Mouse (Mus musculus): ENCODE results near the gene Cd82. TPM values are rescaled to one million over a fixed set of nuclear protein-coding genes. Genes with fewer than 3 reads are reported as not detected.

Gene Cd82
- total RNA-seq (2014; rRNA removed) (12.4 and 14.2 TPM in 2 replicates), polyA plus RNA-seq (2015; fragmentation: Nextera tagmentation; extraction: Ambion mirVana) (21.8 and 25.1 TPM in 2 replicates)

DNA sequence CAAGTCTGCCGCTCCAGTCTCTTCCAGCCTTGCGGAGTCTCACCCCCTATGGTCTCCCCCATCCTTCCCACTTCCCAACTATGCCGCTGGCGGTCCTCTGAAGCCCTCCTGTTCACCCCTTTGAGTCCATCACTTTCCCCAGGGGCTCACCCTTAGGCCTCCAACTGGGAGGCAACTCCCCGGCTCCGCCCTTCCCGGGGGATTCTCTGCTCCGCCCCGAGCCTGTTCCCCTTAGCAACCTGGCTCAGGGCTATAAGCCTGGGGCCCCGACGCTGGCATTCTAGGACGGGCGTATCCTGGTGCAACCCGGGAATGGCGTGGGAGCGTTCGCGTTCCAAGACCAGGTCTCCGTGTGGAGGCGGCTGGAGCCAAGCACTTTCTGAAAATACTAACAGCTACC, at the start of gene Cd82:
TSS of gene Cd82 (minus strand) at position 381 of the 400 bp plus-strand sequence.
- peak within 1 kb of the TSS; percentile 38 for H3K4me3 ChIP-seq (ENCODE audit: low read length)
- peak within 1 kb of the TSS; percentile 35 for H3K9ac ChIP-seq (replicated peaks; ENCODE audit: low read length)
- no peaks in the 10 kb centered on the region for H3K36me3 ChIP-seq (ENCODE audit: insufficient read depth, low read length)
- TF ChIP-seq CTCF (IDR thresholded peaks at IDR 0.05; ENCODE audit: low read depth) = no peak
- peak; percentile 61 for DNase-seq (ENCODE audit: low spot score)
- WGBS = 2% methylated on average over 20 of the region's 20 CpGs
- peak; percentile 72 for ATAC-seq
- H3K4me1 ChIP-seq (ENCODE audit: insufficient read depth, low read length) = peaks cover 14% of the 10 kb centered on the region; the same call in 1 of the 2 replicates
- peak within 1 kb of the TSS; percentile 73 for H3K4me2 ChIP-seq (ENCODE audit: low read depth, low read length)
- H3K27ac ChIP-seq = 0 out of 2 replicates have a peak within 1 kb of the TSS, but pooled peaks have one; percentile 26
- H3K9me3 ChIP-seq (ENCODE audit: low read length) = no peaks in the 10 kb centered on the region
- H3K27me3 ChIP-seq (ENCODE audit: insufficient read depth, low read length) = peaks cover 10% of the 10 kb centered on the region; the same call in 1 of the 2 replicates

DNA sequence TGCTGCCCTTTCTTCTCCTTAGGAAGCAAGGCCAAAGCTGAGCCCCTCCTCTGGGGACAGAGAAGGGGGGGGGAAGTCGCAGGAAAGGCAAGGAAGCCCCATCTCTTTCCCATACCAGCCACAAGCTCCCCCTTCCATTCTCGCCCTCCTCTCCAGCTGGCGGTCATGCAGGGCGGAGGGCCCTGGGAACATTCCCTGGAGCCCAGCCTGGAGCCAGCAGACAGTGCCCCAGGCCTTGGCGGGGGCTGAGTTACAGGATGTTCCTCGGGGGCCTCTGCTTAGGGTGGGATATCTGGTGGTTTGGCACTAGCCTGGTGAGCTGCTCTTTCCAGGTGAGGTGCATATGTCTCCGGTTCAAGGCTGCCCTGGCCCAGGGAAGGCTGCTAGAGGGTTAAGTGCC, 49.2 kb upstream of the Cd82 start:
- Histone ChIP-seq H3K9me3 (ENCODE audit: low read length) (no peaks in the 10 kb centered on the region), H3K27me3 (ENCODE audit: insufficient read depth, low read length) (no peaks in the 10 kb centered on the region), H3K4me1 (ENCODE audit: insufficient read depth, low read length) (peaks cover 8% of the 10 kb centered on the region), H3K4me3 (ENCODE audit: low read length) (no peak overlapping the region), H3K36me3 (ENCODE audit: insufficient read depth, low read length) (no peaks in the 10 kb centered on the region), H3K9ac (replicated peaks; ENCODE audit: low read length) (no peak overlapping the region), H3K4me2 (ENCODE audit: low read depth, low read length) (no peak overlapping the region), H3K27ac (no peak overlapping the region)
- WGBS = 49% methylated on average over 7 of the region's 7 CpGs
- ATAC-seq = peak; percentile 49; the same call in 1 of the 2 replicates
- no peak for DNase-seq (ENCODE audit: low spot score)
- no peak for TF ChIP-seq CTCF (IDR thresholded peaks at IDR 0.05; ENCODE audit: low read depth)

DNA sequence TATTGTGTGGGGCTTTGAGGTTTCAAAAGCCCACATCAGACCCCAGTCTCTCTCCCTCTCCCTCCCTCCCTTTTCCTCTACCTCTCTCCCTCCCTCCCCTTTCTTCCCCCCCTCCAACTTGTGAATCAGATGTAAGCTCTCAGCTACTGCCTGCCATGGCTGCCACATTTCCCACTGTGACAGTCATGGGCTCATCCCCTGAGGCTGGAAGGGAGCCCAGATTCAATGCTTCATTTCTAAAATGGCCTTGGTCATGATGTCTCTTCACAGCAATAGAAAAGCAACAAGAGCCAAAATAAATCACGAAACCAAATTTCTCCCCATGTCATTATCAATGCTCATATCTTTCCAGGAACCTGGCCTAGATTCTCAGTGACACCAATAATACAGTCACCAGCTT, 47.9 kb upstream of the Cd82 start:
- 63% methylated on average over 1 of the region's 1 CpGs for WGBS

DNA sequence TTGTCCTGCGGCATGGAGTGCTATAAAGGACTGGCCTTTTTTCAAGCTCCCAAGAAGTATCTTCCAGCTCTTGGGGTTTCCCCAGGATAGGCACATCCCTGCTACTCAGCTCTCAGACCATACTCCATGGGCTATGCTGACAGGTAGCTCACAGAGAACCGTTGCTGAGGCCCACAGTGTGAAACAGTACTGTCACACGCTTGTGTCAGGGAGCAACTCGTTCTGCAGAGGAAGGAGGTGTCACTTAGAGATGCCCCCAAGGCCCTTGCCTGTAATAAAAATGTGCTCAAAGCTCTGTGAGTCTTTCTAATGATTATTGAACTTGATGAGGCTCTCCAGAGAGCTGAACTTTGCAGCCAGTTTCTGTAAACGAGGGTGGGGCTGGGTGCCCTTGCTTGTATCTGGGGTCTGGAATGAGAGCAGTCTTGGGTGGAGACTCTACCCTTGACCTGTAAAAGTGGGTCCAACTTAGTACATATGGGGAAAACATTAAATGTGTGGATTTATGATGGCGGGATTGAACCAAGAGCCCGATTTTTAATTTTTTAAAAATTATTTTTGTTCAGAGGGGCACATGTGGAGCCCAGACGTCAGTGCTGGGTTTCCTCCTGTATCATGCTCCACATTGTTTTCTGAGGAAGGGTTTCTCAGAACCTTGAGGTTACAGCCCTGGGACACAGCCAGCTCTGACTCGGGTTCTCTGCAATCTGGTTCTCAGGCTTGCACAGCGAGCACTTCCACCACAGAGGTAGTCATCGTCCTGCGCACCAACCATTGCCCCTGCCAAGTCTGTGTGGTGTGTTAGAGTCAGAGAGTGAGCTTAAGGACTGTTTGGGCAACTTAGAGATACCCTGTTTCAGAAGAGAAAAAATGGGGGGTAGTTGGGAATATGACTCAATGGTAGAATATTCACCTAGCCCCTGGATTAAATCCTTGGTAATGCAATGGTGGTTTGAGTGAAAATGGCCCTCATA, 47.1 kb upstream of the Cd82 start:
- no peak for TF ChIP-seq CTCF (IDR thresholded peaks at IDR 0.05; ENCODE audit: low read depth)
- no peak for ATAC-seq
- no peak overlapping the region for H3K9ac ChIP-seq (replicated peaks; ENCODE audit: low read length)

More for the DNA sequence above, 47.9 kb upstream of the Cd82 start:
- Histone ChIP-seq H3K27me3 (ENCODE audit: insufficient read depth, low read length) (no peaks in the 10 kb centered on the region), H3K4me2 (ENCODE audit: low read depth, low read length) (no peak overlapping the region), H3K36me3 (ENCODE audit: insufficient read depth, low read length) (no peaks in the 10 kb centered on the region), H3K9ac (replicated peaks; ENCODE audit: low read length) (no peak overlapping the region), H3K4me3 (ENCODE audit: low read length) (no peak overlapping the region), H3K27ac (no peak overlapping the region), H3K9me3 (ENCODE audit: low read length) (no peaks in the 10 kb centered on the region), H3K4me1 (ENCODE audit: insufficient read depth, low read length) (peaks cover 8% of the 10 kb centered on the region)
- ATAC-seq = no peak
- no peak for DNase-seq (ENCODE audit: low spot score)
- no peak for TF ChIP-seq CTCF (IDR thresholded peaks at IDR 0.05; ENCODE audit: low read depth)

DNA sequence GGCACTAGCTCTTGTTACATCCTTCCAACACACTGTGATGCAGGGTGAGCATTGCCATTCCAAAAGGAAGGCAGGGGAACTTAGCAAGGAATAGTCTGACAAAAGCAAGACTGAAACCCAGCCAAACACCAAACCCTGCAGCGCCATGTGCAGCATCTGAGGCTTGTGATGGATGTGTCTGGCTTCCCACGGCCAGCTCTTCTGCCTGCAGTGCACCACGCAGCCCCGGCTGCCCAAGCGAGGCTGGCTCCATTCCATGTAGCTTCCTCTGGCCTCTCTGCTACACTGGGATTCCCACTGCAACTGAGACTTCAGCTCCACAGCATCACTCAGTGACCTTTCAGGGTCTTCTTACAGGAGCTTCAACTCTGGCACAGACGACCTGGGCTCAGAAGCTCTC, 42.2 kb upstream of the Cd82 start:
- no peaks in the 10 kb centered on the region for H3K4me1 ChIP-seq (ENCODE audit: insufficient read depth, low read length)
- ATAC-seq (0 out of 2 replicates have a peak, but pooled peaks have one; percentile 51), DNase-seq (ENCODE audit: low spot score) (peak; percentile 60)
- 30% methylated on average over 6 of the region's 6 CpGs for WGBS
- H3K4me2 ChIP-seq (ENCODE audit: low read depth, low read length) = no peak overlapping the region
- no peaks in the 10 kb centered on the region for H3K27me3 ChIP-seq (ENCODE audit: insufficient read depth, low read length)
- no peak for TF ChIP-seq CTCF (IDR thresholded peaks at IDR 0.05; ENCODE audit: low read depth)
- no peak overlapping the region for H3K9ac ChIP-seq (replicated peaks; ENCODE audit: low read length)
- no peak overlapping the region for H3K4me3 ChIP-seq (ENCODE audit: low read length)
- no peaks in the 10 kb centered on the region for H3K36me3 ChIP-seq (ENCODE audit: insufficient read depth, low read length)
- H3K9me3 ChIP-seq (ENCODE audit: low read length) = no peaks in the 10 kb centered on the region
- no peak overlapping the region for H3K27ac ChIP-seq

More for the DNA sequence above, 47.1 kb upstream of the Cd82 start:
- H3K27ac ChIP-seq = no peak overlapping the region
- no peaks in the 10 kb centered on the region for H3K27me3 ChIP-seq (ENCODE audit: insufficient read depth, low read length)
- peaks cover 4% of the 10 kb centered on the region for H3K4me1 ChIP-seq (ENCODE audit: insufficient read depth, low read length)
- DNase-seq (ENCODE audit: low spot score) = no peak
- H3K9me3 ChIP-seq (ENCODE audit: low read length) = no peaks in the 10 kb centered on the region
- H3K4me2 ChIP-seq (ENCODE audit: low read depth, low read length) = no peak overlapping the region
- no peaks in the 10 kb centered on the region for H3K36me3 ChIP-seq (ENCODE audit: insufficient read depth, low read length)
- WGBS = 86% methylated on average over 12 of the region's 12 CpGs
- no peak overlapping the region for H3K4me3 ChIP-seq (ENCODE audit: low read length)

DNA sequence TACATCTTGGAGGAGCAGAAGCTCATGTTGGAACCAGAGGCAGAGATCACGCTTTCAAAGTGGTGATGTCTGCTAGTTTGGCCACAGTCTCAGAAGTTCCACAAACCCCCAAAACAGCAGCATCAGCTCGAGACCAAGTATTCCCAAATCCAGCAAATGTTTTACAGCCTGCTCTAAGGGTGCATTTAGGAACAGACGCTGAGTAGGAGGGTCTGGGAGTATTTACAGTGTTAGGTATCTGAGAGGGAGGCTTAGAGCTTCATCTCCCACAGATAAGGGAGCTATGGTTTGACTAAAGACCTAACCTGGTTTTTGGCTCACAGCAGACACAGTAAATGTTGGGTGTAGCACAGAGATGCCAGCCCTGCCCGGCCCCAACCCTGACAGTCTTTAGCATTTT, 40.4 kb upstream of the Cd82 start:
- TF ChIP-seq CTCF (IDR thresholded peaks at IDR 0.05; ENCODE audit: low read depth) = no peak
- Histone ChIP-seq H3K36me3 (ENCODE audit: insufficient read depth, low read length) (no peaks in the 10 kb centered on the region), H3K4me2 (ENCODE audit: low read depth, low read length) (no peak overlapping the region), H3K4me1 (ENCODE audit: insufficient read depth, low read length) (no peaks in the 10 kb centered on the region), H3K9me3 (ENCODE audit: low read length) (no peaks in the 10 kb centered on the region), H3K4me3 (ENCODE audit: low read length) (no peak overlapping the region), H3K27ac (no peak overlapping the region), H3K9ac (replicated peaks; ENCODE audit: low read length) (no peak overlapping the region), H3K27me3 (ENCODE audit: insufficient read depth, low read length) (no peaks in the 10 kb centered on the region)
- WGBS = 84% methylated on average over 4 of the region's 4 CpGs
- ATAC-seq (no peak), DNase-seq (ENCODE audit: low spot score) (no peak)

Data from hindbrain, postnatal 0 days (tissue).